Mouse (Mus musculus) erythroblast, adult 5-6 weeks (primary cell): ENCODE data around the gene Nudt9. TPM values are rescaled to one million over a fixed set of nuclear protein-coding genes. Genes with fewer than 3 reads are reported as not detected.

Source experiments
- ATAC-seq: replicated peaks from 2 replicates; pipeline ENCODE4 v1.8.0; 2016; ENCODE audit warnings: moderate number of reproducible peaks, mild to moderate bottlenecking, moderate TSS enrichment, inconsistent platforms; ENCODE audit not compliant: poor library complexity, low FRiP score, severe bottlenecking
- total RNA-seq, 2 experiments: library from RNA; stranded (forward) in 1 of 2; stranded (reverse) in 1 of 2; fragments of 150-400 nt in 1 of 2; fragments of 200-764, 138-1000 nt in 1 of 2; gene quantifications; 2 replicates each; pipeline versions ENCODE4 v1.2.3 to v1.2.4; 2015 to 2017; ENCODE audit warnings: low replicate concordance in 2 of 2

Nudt9 gene
- total RNA-seq, 2 experiments from 2014 or later = 14.4 to 34.2 TPM

GRCm38 (mm10) chr5:104072272-104072886, 26.3 kb downstream of the Nudt9 start:
- ATAC-seq = no peak

GRCm38 (mm10) chr5:104073602-104074001, 27.5 kb downstream of the Nudt9 start:
- no peak for ATAC-seq

DNA sequence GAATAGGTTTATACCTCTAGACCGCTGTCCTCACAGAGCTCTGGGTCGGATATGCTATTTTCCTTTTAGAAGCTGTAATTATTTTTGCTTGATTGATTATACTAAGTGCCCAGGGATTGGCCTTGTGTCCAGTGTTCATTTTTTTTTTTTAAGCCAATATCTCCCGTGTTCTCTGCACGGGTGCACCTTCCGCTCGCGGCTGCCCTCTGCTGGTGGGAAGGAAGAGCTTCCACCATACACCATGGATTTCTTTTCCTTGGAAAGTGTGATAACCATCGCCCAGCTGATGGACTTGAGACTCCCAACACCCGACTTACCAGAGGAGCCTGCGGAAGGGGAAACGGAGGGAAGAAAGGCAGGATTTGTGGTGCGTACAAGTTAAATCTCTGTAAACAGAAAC, 28.3 kb downstream of the Nudt9 start:
- ATAC-seq = peak; percentile 89

DNA sequence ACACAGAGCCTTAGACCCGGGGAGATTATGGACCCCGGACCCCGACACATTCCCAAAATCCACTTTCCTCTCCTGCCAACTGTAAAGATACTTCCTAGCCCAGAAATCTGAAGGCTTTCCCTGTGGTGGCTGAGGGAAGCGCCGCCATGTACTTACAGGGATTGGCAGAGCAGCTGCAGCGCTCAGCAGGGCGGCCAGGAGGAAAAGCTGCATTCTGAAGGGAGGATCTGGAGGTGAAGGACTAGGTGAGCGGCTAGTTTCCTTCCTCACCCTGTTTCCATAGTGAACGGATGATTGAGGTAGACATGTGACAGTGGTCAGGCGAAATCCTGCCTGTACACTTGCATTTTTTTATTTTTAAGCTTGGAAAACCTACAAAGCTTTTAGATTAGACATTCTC, 30.3 kb downstream of the Nudt9 start:
- no peak for ATAC-seq

GRCm38 (mm10) chr5:104077508-104077907, 31.4 kb downstream of the Nudt9 start, which contains the start of gene Gm17660:
Gene Gm17660 (minus strand): TSS chr5:104077608.
- no peak for ATAC-seq

DNA sequence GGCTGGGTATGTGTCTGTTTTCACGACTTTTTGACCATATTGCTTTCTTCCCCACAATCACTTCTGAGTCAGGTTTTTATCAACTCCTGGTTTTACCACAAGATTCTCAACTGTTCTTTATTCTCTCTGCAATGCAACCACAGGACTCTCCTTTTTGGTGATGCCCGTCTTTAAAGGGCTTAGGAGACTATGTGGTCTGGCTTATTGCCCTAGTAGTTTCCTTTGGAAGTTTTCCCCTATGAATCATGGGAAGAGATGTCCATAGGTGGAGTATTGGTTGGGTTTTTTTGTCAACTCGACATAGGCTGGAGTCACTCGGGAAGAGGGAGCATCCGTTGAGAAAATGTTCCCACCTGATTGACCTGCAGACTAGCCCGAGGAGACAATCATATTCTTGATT, 34.6 kb downstream of the Nudt9 start:
- no peak for ATAC-seq

GRCm38 (mm10) chr5:104085366-104085765, 39.3 kb downstream of the Nudt9 start:
- ATAC-seq = no peak

- ATAC-seq = no peak
Measured at GRCm38 (mm10) chr5:104089751-104090150, 43.6 kb downstream of the Nudt9 start.

DNA sequence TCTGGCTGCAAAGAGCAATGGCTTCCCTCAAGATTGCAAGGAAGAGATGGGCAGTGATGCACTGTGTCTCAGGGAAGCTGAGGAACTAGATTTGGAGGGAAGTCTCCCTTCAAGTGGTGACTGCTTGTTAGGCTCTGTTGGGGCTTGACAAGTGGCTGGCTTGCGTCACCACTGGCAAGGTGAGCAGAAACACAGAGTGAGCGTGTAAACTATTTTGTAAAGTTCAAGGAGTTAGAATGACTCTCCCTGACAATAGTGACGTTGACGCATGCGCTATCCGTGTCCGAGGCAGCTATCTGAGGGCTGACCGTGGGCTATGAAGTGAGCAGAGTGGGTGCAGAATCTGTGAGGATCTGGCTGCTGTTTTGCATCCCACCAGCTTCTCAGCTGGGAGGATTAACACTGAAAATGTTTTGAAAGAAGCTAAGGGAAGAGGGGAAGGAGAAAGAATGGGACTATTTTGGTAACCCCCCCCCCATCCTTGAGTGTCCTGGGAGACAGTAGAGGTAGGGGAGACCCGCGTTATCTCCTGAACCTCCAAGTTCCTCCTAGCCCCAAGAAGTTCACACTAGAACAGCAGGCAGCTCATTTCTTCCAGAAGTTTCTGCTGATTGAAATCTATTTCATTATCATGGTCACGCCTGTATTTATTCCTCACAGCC, 49.4 kb downstream of the Nudt9 start:
- ATAC-seq = no peak

DNA sequence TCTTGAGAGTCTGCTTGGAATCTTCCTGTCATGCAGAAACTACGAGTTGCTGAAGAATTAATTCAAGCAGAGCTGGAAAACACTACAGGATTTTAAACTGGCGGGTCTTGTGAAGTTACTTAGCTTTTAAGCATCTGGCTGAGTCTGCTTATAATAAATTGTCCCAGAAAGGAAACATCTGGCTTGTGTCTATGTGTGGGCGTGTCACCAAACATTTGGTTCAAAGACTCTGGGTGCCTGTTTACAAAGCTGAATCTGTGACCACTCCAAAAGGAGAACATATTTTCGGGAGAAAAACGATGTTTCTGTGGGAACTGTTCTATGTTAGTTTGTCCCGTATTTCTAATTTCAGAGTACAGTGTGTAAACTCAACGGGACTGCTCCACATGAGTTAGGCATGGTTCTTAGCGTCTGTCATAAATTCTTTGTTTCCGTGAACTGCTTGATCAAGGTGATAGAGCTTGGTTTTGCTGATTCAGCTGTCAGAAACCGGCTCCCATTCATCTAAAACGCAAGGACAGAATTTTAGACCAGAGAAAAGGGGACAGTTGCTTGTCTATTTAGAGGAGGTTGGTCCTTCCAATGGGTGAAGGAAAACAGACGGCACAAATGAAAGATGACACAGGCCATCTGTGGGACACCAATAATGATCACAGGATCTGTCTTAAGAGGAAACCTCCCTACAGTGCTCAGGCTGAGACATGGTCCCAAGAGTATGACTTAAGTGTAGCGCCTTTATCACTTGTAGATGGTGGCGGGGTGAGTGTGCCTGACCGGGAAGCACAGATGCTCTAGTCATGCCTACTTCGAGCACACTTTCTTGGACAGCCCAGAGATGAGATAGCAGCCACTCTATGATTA, 50.2 kb downstream of the Nudt9 start:
- ATAC-seq = no peak

- no peak for ATAC-seq
Measured at GRCm38 (mm10) chr5:104101678-104102531, 55.8 kb downstream of the Nudt9 start.

DNA sequence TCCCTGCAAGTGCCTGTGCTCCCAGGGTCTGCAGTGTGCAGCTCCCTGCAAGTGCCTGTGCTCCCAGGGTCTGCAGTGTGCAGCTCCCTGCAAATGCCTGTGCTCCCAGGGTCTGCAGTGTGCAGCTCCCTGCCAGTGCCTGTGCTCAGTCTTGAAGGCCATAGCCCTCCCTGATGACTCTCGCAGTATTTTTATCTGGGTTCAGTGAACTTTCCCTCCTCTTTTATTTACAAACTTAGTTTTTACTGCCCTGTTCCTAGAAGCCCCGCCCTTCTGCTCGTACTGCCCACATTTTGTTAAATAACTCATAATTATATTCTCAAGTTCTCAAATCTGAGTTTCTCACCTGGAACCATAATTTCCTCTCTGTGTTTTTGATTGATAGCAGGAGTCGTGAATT, 57.1 kb downstream of the Nudt9 start:
- ATAC-seq = no peak

DNA sequence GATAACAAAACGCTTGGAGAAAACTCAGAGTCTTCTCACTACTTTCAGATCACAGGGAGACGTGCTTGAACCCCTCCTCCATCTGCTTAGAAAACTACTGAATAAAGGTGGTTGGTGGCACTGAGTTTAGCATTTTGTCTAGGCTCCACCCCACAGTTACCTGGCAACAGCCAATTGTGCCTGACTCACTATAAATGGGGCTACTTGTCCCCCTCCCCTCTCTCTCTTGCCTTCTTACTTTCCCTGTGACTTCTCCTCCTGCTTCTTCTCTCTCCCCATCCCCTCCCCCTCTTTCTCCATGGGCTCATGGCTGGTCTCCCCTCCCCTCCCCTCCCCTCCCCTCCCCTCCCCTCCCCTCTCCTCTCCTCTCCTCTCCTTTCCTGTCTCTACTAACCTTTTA, 58.0 kb downstream of the Nudt9 start:
- no peak for ATAC-seq

GRCm38 (mm10) chr5:104108127-104108875, 62.2 kb downstream of the Nudt9 start:
- no peak for ATAC-seq

DNA sequence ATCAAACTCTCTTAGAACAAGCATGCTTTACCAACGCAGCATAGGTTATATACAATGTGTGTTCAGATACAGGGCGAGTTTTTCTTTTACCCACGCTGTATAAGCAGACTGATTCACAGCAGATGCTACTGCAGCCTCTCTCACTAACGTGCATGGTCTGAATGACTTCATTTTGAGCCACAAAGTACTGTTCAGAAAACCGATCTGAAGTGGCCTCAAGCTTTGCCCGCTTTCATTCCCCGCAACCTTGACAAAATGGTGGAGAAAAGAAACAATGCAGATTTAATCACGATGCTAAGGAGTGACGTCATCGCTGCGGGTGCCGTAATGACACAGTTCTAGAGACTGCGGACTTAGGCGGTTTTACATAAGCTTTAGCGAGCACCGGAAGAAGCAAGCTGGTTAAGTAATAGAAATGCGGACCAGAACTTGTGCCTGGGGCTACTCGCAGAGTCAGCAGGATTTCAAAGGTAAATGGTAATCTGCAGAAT, 62.8 kb downstream of the Nudt9 start:
- no peak for ATAC-seq

DNA sequence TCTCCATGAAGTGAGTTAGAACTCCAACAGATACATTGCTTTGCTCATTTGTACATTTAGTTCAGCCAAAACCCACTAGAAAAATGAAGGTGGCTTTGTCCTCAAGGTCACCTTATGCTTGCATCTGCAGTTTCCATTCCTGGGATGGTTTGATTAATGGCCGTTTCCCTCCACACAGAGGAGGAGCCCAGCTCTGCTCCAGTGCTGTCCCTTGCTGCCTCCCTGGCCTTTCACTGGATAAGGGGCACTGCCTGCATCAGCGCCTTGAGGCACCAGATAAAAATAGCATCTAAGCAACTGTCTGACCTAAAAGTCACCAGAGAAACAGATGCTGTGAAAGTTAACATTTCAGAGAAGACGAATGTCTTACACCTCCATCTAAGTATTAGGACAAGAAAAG, 63.4 kb downstream of the Nudt9 start:
- no peak for ATAC-seq

DNA sequence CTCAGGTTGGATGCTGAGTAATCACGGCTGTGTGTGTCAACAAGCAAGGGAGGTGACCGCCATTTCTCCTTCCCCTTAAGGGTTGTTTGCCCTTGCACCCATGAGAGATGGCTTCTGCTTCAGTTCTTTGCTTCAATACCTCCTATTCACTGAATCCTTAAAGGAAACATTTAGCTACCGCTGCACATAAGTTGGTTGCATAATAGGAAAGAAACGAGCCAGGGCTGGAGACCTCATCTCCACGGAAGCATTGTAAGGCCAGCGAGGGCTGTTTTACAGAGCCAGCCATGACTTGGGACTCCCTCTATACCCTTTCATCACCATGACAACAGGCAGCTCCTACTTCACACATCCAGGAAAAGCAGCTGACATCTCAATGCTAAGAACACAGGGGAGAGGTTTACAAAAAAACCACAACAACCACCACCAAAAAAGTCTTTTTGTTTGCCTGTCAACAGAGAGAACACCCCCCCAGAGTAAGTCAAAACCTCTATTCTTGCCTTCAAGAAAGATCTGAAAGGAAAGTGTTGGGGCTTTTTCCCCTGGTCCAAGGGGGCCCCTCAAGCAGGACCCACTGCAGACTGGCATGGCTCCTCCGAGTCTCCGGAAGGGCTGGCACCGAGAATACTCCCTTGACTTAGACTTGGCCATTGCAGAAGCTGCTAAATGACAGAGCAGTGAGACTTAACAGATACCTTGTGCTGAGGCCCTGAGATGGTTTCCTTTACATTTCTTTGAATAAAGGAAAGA, 64.2 kb downstream of the Nudt9 start:
- ATAC-seq = no peak

DNA sequence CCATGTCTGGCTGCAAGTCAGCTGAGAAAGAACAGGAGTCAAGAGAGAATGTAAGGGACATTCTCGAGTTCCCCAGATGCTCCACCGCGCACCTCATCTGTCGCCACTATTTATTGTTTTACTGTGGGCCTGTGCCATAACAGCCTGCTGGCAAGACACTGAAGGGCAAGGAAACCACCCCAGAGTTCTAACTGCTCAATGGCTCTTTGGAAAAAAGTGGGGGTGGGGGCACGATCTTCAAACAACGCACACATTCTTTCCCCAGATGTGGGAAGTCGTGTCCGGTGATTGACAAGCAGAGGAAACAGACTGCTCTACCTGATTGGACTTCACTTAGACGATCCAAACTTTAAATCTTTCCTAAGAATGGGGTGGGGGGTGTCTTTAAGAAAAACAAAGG, 65.9 kb downstream of the Nudt9 start:
- no peak for ATAC-seq
